Mouse (Mus musculus): ENCODE results near the gene Faf2.

Gene Faf2

GRCm38 (mm10) chr13:54621155-54621932 is at the start of gene Faf2:
Gene Faf2 (plus strand): TSS chr13:54621784.
- DNase-seq, result peak; percentile 98

GRCm38 (mm10) chr13:54572621-54573020 is 49.0 kb upstream of the Faf2 start:
- no peak for DNase-seq

GRCm38 (mm10) chr13:54574854-54575481 is 46.6 kb upstream of the Faf2 start, which contains the start of gene Arl10:
Gene Arl10 (plus strand): TSS chr13:54575015.
- DNase-seq, result peak; percentile 83

- DNase-seq, result no peak
These were observed 46.1 kb upstream of the Faf2 start for GRCm38 (mm10) chr13:54575489-54575888.

GRCm38 (mm10) chr13:54577652-54578507 is 43.7 kb upstream of the Faf2 start:
- no peak for DNase-seq

GRCm38 (mm10) chr13:54581385-54581784 is 40.2 kb upstream of the Faf2 start:
- no peak for DNase-seq

GRCm38 (mm10) chr13:54582126-54582525 is 39.5 kb upstream of the Faf2 start:
- no peak for DNase-seq

- no peak for DNase-seq
These were observed 38.7 kb upstream of the Faf2 start for GRCm38 (mm10) chr13:54582860-54583259.

- no peak for DNase-seq
These were observed 35.8 kb upstream of the Faf2 start for GRCm38 (mm10) chr13:54585831-54586230.

GRCm38 (mm10) chr13:54589414-54589995 is 32.1 kb upstream of the Faf2 start:
- DNase-seq, result no peak

- DNase-seq, result peak; percentile 96
These were observed 31.3 kb upstream of the Faf2 start, which contains the start of the genes Nop16 and Higd2a for GRCm38 (mm10) chr13:54589996-54590951. Gene Nop16 (minus strand): TSS chr13:54590090. Gene Higd2a (plus strand): TSS chr13:54590207.

- DNase-seq, result no peak
These were observed 29.7 kb upstream of the Faf2 start for GRCm38 (mm10) chr13:54591776-54592356.

GRCm38 (mm10) chr13:54593617-54594016 is 28.0 kb upstream of the Faf2 start:
- no peak for DNase-seq

- DNase-seq, result no peak
These were observed 25.4 kb upstream of the Faf2 start for GRCm38 (mm10) chr13:54596107-54596690.

- DNase-seq, result no peak
These were observed 24.7 kb upstream of the Faf2 start for GRCm38 (mm10) chr13:54596870-54597269.

- DNase-seq, result no peak
These were observed 22.9 kb upstream of the Faf2 start for GRCm38 (mm10) chr13:54598622-54599143.

GRCm38 (mm10) chr13:54602639-54603111 is 18.9 kb upstream of the Faf2 start:
- no peak for DNase-seq

GRCm38 (mm10) chr13:54603501-54603900 is 18.1 kb upstream of the Faf2 start:
- no peak for DNase-seq

- DNase-seq, result no peak
These were observed 17.4 kb upstream of the Faf2 start for GRCm38 (mm10) chr13:54604221-54604620.

- no peak for DNase-seq
These were observed 16.2 kb upstream of the Faf2 start for GRCm38 (mm10) chr13:54605426-54605825.
